Mouse (Mus musculus): ENCODE results near the gene Gm45337.
A peak's percentile ranks its signal among the peaks of the same experiment; 100 is the strongest.

Gm45337 gene

DNA sequence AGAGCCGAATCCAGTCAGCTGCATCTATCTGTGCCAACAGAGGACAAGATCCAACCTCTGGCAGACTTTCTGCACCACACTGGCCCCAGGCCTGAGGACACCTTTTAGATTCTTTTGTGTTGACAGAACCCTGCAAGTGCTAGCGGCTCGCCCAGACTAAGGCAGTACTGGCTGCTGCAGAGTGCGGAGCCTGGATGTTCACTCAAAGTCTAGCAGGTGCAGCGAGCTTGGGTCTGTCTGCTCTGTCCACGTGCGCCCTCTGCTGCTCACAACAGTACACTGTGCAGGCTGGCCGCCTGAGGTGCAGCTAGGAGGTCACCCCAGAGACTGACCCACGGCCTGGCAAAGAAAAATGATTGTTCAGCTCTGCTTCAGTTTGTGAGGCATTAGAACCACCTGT lies 46.6 kb downstream of the Gm45337 start:
- DNase-seq (ENCODE audit: low spot score in 2 of 2), result peak; percentile 53 to 73

DNA sequence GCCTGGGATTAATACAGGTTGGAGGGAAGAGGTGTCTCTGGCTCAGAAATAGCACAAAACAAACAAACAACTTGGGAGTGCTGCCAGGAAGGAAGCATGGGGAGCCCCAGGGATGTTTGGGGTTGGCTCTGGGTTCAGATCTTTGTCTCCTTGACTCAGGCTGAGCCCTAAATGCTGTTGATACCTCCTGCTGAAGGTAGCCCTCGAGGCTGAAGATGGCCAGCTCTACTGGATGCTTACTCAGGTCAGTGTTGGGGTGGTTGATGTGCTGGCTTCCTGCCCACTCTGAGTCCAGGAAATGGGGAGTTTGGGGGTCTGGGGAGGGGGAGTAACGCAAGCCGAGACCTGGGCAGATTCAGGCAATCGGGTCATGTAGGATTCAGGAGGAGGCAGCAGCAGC lies 47.7 kb downstream of the Gm45337 start:
- no peak for DNase-seq (ENCODE audit: low spot score in 2 of 2)

DNA sequence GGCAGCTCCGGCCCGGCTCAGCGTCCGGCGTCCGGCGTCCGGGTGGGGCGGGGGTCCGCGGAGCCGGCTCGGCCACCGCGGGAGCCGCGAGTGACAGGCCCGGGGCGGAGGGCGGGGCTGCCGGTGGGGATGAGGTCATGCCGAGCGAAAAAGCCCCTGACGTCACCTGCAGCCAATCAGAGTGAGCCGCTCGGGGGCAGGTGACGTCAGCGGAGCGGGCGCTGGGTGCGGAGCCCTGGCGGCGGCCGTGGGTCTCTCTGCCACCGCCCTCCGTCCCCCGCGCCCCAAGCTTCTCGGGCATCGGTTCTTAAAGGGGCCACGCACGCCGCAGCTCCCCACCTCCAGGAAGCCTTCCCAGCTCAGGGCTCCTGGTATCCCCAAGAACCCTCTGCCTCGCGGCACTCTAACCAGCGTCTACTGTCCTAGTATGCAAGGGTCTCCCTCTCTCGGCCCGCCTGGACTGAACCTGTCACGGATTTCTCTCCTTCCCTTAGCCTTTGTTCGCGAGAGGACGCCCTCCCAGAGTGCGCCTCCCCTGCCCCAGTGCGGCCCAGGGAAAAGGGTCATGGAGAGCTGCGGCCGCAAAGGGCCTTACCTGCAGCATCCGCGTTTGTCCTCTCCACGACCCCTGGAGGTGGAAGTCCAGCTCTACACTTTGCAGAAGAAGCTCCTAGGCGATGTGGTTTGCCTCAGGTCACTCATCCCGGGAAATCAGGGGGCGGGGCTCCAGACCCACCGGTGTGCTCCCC lies 49.0 kb downstream of the Gm45337 start, which contains the start of gene Dusp8:
TSS of gene Dusp8 (minus strand) at position 661 of the 749 bp plus-strand sequence.
- DNase-seq (ENCODE audit: low spot score in 2 of 2), result peak; percentile 86 to 95

DNA sequence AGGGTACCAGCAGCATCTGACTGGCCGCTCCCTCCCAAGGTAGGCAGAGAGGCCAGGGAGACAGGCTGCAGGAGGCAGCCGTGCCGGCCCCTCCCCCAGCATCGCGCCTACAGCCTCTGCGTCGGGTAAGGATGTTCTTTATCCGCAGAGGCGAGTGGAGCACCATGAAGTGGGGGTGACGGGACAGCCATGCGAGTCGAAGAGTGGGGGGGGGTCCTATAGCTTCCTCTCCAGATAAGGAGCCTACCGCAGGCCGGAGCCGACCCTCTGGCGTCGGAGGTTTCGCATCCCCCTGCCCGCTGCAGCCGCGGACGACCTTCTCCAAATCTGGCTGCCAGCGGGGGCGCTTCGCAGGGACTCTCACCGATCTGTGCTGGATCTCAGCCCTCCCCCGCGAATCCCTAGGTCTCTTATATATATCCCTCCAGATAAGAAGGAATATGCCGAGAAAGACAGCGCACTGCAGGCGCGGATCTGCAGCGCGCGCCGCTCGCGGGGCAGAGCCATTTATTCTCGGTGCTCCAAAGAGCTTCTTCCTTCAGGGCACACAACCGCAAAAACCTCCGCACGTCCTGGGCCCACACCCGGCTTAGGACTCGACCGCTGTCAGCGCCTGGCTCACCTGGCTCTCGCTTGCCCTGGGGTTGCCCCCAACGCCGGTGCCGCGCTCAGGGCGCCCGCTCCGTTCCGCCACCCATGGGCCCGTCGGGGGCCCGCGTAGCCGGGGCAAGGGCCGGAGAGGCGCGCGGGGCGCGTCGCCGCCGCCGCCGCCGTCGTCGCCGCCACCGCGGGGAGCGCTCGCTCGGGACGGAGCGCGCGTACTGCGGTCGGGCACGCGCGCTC lies 49.9 kb downstream of the Gm45337 start:
- DNase-seq (ENCODE audit: low spot score in 2 of 2), result peak in 1 of 2 experiments; percentile 52

DNA sequence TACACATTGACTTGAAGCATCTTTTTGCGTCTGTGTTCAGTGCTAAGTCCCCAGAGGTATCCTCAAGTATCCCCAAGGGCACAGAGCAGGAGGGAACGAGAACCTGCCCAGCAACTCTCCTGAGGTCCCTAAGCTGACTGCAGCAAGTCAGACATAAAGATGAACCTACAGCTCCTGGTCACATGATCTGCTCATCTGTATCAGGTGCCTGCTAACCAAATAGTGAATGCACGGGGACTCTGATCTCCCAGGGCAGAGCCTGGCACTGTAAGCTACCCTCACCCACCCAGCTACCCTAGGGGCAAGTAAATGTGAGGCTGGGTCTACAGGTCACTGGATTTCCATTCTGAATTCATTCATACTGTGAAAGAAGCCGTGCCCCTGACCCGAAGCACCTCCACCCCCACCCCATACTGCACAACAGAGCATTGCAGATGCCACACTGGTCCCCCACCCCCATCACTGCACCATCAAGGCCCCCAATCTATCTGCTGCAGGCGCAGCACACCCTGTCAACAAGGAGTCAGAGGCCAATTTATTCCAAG lies 50.6 kb downstream of the Gm45337 start:
- no peak for DNase-seq (ENCODE audit: low spot score in 2 of 2)

Data from frontal cortex, postnatal 14 days (tissue).